Mouse (Mus musculus) midbrain, embryonic 16.5 days (tissue): Measurements from ENCODE around the gene Tmem131. TPM values are rescaled to one million over a fixed set of nuclear protein-coding genes. Genes with fewer than 3 reads are reported as not detected.

ENCODE experiments used
- ATAC-seq: fragments of 200-750 bp; cut with Nextera tagmentation; 2 replicates; pipeline ENCODE4 v1.8.0; 2017; ENCODE audit warnings: moderate TSS enrichment
- H3K27ac ChIP-seq: fragments of 300-500 bp; sonication (generic); 2 replicates; pipeline ENCODE4 v1.5.1; 2014; ENCODE audit warnings: mild to moderate bottlenecking, low read length, mixed read lengths
- H3K27me3 ChIP-seq: fragments of 300-500 bp; sonication (generic); 2 replicates; pipeline ENCODE4 v1.6.1; 2014; ENCODE audit warnings: low read depth, low read length, mixed read lengths; ENCODE audit not compliant: control insufficient read depth, insufficient read depth
- H3K36me3 ChIP-seq: fragments of 300-500 bp; sonication (generic); 2 replicates; pipeline ENCODE4 v1.6.1; 2014; ENCODE audit warnings: mild to moderate bottlenecking, low read length, moderate library complexity, mixed read lengths; ENCODE audit not compliant: control insufficient read depth, insufficient read depth
- H3K4me1 ChIP-seq: fragments of 300-500 bp; sonication (generic); 2 replicates; pipeline ENCODE4 v1.6.1; 2014; ENCODE audit warnings: mild to moderate bottlenecking, low read length, mixed read lengths; ENCODE audit not compliant: control insufficient read depth, insufficient read depth
- H3K4me2 ChIP-seq: fragments of 300-500 bp; sonication (generic); 2 replicates; pipeline ENCODE4 v1.6.1; 2014; ENCODE audit warnings: mild to moderate bottlenecking, low read length, mixed read lengths
- H3K4me3 ChIP-seq: fragments of 300-500 bp; sonication (generic); 2 replicates; pipeline ENCODE4 v1.5.1; 2014; ENCODE audit warnings: low read depth, mild to moderate bottlenecking, low read length, moderate library complexity, mixed read lengths
- H3K9ac ChIP-seq: fragments of 300-500 bp; sonication (generic); 2 replicates; pipeline ENCODE4 v1.6.1; 2014; ENCODE audit warnings: low read depth, low read length, mixed read lengths
- H3K9me3 ChIP-seq: fragments of 300-500 bp; sonication (generic); replicated peaks from 2 replicates; pipeline ENCODE4 v1.6.1; 2014; ENCODE audit warnings: mild to moderate bottlenecking, low read length, mixed read lengths; ENCODE audit not compliant: control insufficient read depth, poor library complexity, severe bottlenecking
- WGBS: fragments of 180-500 bp; shearing (Covaris S2); extraction: QIAGEN DNeasy Blood & Tissue Kit; methylation state at CpG from one replicate; pipeline ENCODE4 v1.1.7; 2014; 5-methylcytosine and 5-hydroxymethylcytosine counted together
- polyA plus RNA-seq: library from polyadenylated mRNA; unstranded; fragments of >200 nt; fragmentation: Nextera tagmentation; extraction: Ambion mirVana; gene quantifications from 2 replicates; pipeline ENCODE4 v1.2.1, GENCODE M21; 2015

The Tmem131 gene
- polyA plus RNA-seq, 1 experiment from 2014 or later: 14.0 TPM

DNA sequence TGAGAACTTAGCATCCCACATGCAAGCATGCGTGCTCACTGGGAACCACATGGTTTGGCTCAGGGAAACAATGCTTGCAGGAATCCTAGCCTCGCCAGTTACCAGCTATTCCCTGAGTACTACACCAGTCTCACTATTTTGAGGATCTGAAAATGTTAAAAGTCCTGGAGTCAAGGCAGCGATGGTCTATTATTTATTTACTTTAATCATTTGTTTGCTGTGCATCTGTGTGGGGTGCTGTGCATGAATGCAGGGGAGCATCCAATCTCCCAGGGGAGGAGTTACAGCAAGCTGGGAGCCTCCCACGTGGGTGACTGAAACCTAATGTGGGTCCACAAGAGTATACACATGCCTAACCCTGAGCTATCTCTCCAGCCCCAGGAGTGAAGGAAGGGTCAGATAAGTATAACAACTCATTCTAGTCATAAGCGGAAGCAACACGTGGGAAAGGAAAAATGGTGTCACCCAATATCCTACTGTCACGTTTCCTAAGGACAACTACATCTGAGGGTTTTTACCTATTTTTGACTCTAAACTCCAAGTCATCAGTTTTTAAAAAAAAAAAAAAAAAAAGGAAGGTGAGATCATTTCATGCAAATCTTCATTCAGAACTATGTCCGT, 9.4 kb downstream of the Tmem131 start:
- H3K36me3 ChIP-seq: no peaks in the 10 kb centered on the region
- H3K4me1 ChIP-seq: peaks cover 32% of the 10 kb centered on the region
- H3K27me3 ChIP-seq: no peaks in the 10 kb centered on the region
- no peak for ATAC-seq
- H3K9me3 ChIP-seq: no peaks in the 10 kb centered on the region
- 88% methylated on average over 8 of the region's 8 CpGs for WGBS
- H3K4me3 ChIP-seq: no peak overlapping the region
- no peak overlapping the region for H3K27ac ChIP-seq
- H3K4me2 ChIP-seq: no peak overlapping the region
- H3K9ac ChIP-seq: no peak overlapping the region

DNA sequence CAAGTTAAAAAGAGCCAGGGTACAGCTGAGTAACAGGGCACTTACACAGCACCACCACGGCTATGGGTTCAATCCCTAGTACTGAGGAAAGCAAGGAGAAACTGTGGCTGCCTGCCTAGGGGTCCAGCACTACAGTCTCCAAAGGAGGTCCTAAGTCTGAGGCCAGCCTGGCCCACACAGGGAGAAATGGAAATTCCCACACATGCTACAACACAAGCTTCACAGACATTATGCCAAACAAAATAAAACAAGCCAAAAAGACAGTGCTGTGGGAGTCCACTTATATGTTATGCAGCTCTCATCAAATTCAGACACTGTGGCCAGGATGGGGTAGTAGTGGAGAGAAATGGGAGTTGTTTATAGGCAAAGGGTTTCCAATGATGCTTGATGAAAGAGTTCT, 11.2 kb downstream of the Tmem131 start:
- Histone ChIP-seq H3K4me3 (no peak overlapping the region), H3K4me1 (peaks cover 23% of the 10 kb centered on the region), H3K9ac (no peak overlapping the region), H3K27ac (no peak overlapping the region), H3K9me3 (no peaks in the 10 kb centered on the region), H3K27me3 (no peaks in the 10 kb centered on the region), H3K36me3 (no peaks in the 10 kb centered on the region), H3K4me2 (no peak overlapping the region)
- ATAC-seq: no peak
- WGBS: 90% methylated on average over 1 of the region's 1 CpGs

DNA sequence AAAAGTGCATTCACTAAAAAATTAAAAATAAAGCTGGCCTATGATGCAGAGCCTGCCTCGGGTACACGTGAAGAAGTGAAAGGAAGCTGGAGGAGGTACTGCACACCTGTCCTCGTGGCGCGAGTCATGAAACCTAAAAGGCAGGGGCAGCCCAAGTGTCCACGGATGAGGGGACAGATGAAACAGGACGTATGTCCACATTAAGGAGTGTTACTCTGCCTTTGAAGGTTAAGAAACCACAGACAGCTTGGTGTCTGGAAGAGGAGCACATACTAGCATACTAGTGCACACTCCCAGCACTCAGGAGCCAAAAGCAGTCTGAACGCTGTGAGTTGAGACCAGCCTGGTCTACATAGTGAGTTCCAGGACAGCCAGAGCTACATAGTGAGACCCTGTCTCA, 12.6 kb downstream of the Tmem131 start:
- WGBS: 91% methylated on average over 8 of the region's 8 CpGs

DNA sequence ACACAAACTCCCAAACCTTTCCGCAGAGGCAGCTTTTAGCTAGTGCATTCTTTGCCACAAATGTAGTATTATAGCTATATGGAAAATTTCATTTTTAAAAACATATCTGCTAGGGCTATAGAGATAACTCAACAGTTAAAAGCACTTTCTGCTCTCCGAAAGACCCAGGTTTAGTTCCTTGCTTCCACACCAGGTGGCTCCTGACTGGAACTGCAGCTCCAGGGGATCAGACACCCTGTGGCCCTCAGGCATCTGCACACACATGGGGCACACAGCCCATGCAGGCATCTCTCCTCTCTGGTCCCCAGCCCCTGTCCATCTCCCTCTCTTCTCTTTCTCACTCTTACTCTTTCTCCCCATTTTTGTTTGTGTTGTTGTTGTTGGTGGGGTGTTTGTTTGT, 13.5 kb downstream of the Tmem131 start:
- no peak overlapping the region for H3K4me2 ChIP-seq
- no peaks in the 10 kb centered on the region for H3K36me3 ChIP-seq
- no peak overlapping the region for H3K4me3 ChIP-seq
- H3K27ac ChIP-seq: no peak overlapping the region
- no peaks in the 10 kb centered on the region for H3K9me3 ChIP-seq
- H3K4me1 ChIP-seq: peaks cover 7% of the 10 kb centered on the region
- WGBS: 90% methylated on average over 2 of the region's 2 CpGs
- ATAC-seq: no peak
- H3K27me3 ChIP-seq: no peaks in the 10 kb centered on the region
- H3K9ac ChIP-seq: no peak overlapping the region

More for the DNA sequence above, 12.6 kb downstream of the Tmem131 start:
- no peaks in the 10 kb centered on the region for H3K9me3 ChIP-seq
- no peak for ATAC-seq
- H3K27me3 ChIP-seq: no peaks in the 10 kb centered on the region
- H3K4me3 ChIP-seq: no peak overlapping the region
- no peak overlapping the region for H3K9ac ChIP-seq
- H3K4me1 ChIP-seq: peaks cover 14% of the 10 kb centered on the region
- H3K4me2 ChIP-seq: no peak overlapping the region
- H3K36me3 ChIP-seq: no peaks in the 10 kb centered on the region
- H3K27ac ChIP-seq: no peak overlapping the region

DNA sequence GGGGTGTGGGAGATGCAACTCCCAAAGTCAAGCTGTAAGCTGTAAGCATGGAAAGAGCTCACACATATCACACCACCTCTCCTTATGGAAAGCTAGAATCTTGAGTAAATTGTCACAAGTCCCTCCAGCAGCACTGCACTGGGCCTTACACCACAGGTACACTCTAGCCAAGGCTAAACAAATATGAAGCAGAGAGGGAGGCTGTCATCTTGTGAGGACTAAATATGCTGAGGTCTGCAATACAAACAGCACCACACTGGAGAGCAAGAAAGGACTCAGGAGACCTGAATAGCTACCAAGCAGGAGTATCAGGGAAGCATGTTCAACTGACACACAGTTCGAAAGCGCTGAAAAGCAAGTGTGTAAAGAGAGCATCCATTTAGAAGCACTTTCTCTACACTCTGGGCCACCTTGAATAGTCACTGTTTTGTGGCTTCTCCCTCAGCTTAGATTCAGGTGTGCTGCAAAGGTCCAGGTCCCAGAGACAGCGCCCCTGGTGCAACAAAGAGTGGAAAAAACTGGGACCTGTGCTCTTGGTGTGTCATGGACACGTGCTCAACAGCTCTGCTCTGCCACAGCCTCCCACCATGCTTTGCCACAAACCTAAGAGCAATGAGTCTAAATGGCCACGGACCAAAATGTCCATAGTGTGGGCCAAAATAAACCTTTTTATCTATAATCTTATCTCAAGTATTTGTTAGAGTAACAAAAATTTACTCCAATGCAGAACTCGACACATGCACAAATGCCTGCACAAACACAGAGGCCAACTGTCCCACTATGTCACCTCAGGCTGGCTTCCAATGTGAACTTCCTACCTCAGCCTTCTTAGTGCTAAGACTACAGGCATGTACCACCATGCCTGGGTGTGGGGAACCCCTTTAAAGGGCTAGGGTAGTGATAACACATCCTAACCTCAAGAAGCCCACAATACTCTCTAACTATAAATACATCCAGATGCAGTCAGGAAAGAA, 14.8 kb downstream of the Tmem131 start:
- WGBS: 96% methylated on average over 6 of the region's 6 CpGs
- no peaks in the 10 kb centered on the region for H3K27me3 ChIP-seq
- H3K4me2 ChIP-seq: no peak overlapping the region
- H3K27ac ChIP-seq: no peak overlapping the region
- no peak overlapping the region for H3K9ac ChIP-seq
- H3K4me3 ChIP-seq: no peak overlapping the region
- H3K9me3 ChIP-seq: no peaks in the 10 kb centered on the region
- no peaks in the 10 kb centered on the region for H3K4me1 ChIP-seq
- ATAC-seq: no peak
- H3K36me3 ChIP-seq: no peaks in the 10 kb centered on the region

DNA sequence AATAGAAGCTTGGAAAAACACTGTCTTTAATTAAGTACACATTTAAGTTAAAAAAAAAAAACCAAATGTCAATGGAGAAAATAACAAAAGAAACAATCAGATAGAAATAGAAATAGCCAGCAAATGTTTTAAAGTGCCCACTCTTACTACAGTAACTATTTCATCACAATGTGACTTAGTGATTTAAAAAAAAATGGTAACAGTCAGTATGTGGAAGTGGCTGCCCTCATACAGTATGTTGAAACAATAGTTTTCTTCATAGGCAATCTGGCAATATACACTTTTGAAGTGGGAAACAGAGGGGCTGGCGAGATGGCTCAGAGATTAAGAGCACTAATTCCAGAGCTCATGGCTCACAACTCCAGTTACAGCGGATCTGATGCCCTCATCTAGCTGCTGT, 15.9 kb downstream of the Tmem131 start:
- WGBS: 88% methylated on average over 2 of the region's 2 CpGs
- H3K36me3 ChIP-seq: no peaks in the 10 kb centered on the region
- no peak for ATAC-seq

DNA sequence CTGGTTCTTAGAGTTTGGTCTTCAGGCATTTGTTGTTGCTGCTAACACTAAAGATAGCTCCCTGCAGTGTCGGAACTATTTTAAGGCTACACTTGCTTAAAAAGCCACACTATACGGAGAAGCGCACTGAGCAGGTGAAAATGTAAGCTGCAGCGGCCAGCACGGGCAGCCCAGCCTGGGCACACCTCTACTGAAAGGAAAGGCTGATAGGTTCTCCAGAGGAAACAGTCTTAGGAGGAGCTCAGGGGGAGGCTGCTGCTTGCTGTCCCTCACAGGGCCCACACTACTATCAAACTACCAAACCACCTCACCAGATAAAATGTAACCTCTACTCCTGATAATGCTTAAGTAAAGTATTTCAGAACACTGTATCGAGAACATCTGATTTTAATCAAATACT, 16.7 kb downstream of the Tmem131 start:
- Histone ChIP-seq H3K27me3 (no peaks in the 10 kb centered on the region), H3K4me1 (peaks cover 5% of the 10 kb centered on the region), H3K9me3 (no peaks in the 10 kb centered on the region), H3K36me3 (no peaks in the 10 kb centered on the region), H3K4me3 (no peak overlapping the region), H3K27ac (no peak overlapping the region), H3K4me2 (no peak overlapping the region), H3K9ac (no peak overlapping the region)
- no peak for ATAC-seq
- WGBS: 90% methylated on average over 6 of the region's 6 CpGs

More for the DNA sequence above, 15.9 kb downstream of the Tmem131 start:
- H3K27me3 ChIP-seq: no peaks in the 10 kb centered on the region
- H3K4me3 ChIP-seq: no peak overlapping the region
- no peak overlapping the region for H3K9ac ChIP-seq
- no peak overlapping the region for H3K4me2 ChIP-seq
- no peaks in the 10 kb centered on the region for H3K9me3 ChIP-seq
- no peaks in the 10 kb centered on the region for H3K4me1 ChIP-seq
- H3K27ac ChIP-seq: no peak overlapping the region

DNA sequence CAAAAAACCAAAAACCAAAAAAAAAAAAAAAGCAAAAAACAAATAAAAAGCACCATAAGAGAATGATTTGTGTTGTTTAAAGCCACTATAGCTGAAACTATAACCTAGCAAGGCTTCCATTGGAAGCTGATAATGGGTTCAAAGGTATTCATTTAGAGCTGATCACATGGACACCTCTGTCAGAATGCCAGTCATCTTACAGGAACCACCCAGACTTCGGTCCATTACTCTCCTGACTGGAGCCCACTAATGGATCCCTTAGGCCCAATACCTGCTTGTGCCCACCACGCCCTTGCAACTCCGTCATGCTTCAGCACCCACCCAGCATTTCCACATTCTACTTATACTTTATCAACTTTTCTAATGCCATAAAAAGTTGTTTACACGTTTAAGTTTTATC, 17.2 kb downstream of the Tmem131 start:
- H3K4me3 ChIP-seq: no peak overlapping the region
- no peaks in the 10 kb centered on the region for H3K36me3 ChIP-seq
- no peaks in the 10 kb centered on the region for H3K9me3 ChIP-seq
- H3K4me2 ChIP-seq: no peak overlapping the region
- no peaks in the 10 kb centered on the region for H3K27me3 ChIP-seq
- no peak overlapping the region for H3K27ac ChIP-seq
- ATAC-seq: no peak
- peaks cover 8% of the 10 kb centered on the region for H3K4me1 ChIP-seq
- H3K9ac ChIP-seq: no peak overlapping the region
- WGBS: 94% methylated on average over 4 of the region's 4 CpGs

DNA sequence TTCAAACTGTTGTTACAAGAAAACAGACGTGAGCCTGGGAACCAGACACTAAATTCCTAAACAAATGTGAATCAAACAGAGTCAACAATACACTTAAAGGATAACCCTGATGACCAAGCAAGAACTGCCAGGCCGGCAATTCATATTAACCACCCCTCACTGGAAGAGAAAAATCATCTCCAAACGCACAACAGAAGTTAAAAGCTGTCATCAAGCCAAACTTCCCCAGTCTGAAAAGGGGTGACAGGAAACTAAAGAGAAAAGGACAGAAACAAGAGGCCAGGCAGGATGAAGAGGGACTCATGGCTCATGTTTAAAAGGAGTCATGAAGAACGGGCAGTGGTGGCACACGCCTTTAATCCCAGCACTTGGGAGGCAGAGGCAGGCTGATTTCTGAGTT, 17.7 kb downstream of the Tmem131 start:
- H3K4me3 ChIP-seq: no peak overlapping the region
- WGBS: 80% methylated on average over 5 of the region's 5 CpGs
- no peak overlapping the region for H3K9ac ChIP-seq
- no peaks in the 10 kb centered on the region for H3K27me3 ChIP-seq
- no peak for ATAC-seq
- no peaks in the 10 kb centered on the region for H3K9me3 ChIP-seq
- no peak overlapping the region for H3K4me2 ChIP-seq
- H3K36me3 ChIP-seq: no peaks in the 10 kb centered on the region
- no peak overlapping the region for H3K27ac ChIP-seq
- H3K4me1 ChIP-seq: peaks cover 13% of the 10 kb centered on the region
